Mouse (Mus musculus) limb, embryonic 13.5 days (tissue): ENCODE measurements around the gene Cct6b. TPM values are rescaled to one million over a fixed set of nuclear protein-coding genes. Genes with fewer than 3 reads are reported as not detected.
"Not testable (repeated sequence)": the region's sequence is repeated elsewhere in the genome, so short reads cannot be mapped to it uniquely, and the experiment has no call there.

Source experiments
- ATAC-seq: fragments of 200-750 bp; cut with Nextera tagmentation; 2 replicates; pipeline ENCODE4 v1.8.0; 2017; ENCODE audit warnings: low read depth, moderate number of reproducible peaks, moderate TSS enrichment; ENCODE audit not compliant: low FRiP score
- H3K27ac ChIP-seq: fragments of 300-500 bp; sonication (generic); 2 replicates; pipeline ENCODE4 v1.5.1; 2015; ENCODE audit warnings: inconsistent platforms, mild to moderate bottlenecking, moderate library complexity
- H3K27me3 ChIP-seq: fragments of 300-500 bp; sonication (generic); 2 replicates; pipeline ENCODE4 v1.6.1; 2015; ENCODE audit warnings: mild to moderate bottlenecking, inconsistent platforms
- H3K36me3 ChIP-seq: fragments of 300-500 bp; sonication (generic); 2 replicates; pipeline ENCODE4 v1.6.1; 2015; ENCODE audit warnings: inconsistent platforms, mild to moderate bottlenecking, moderate library complexity
- H3K4me1 ChIP-seq: fragments of 300-500 bp; sonication (generic); 2 replicates; pipeline ENCODE4 v1.6.1; 2015; ENCODE audit warnings: inconsistent platforms
- H3K4me2 ChIP-seq: fragments of 300-500 bp; sonication (generic); replicated peaks from 2 replicates; pipeline ENCODE4 v1.6.1; 2015; ENCODE audit warnings: inconsistent platforms, mild to moderate bottlenecking, moderate library complexity
- H3K4me3 ChIP-seq: fragments of 300-500 bp; sonication (generic); 2 replicates; pipeline ENCODE4 v1.5.1; 2015; ENCODE audit warnings: moderate library complexity, mild to moderate bottlenecking, inconsistent platforms
- H3K9ac ChIP-seq: fragments of 300-500 bp; sonication (generic); 2 replicates; pipeline ENCODE4 v1.6.1; 2015; ENCODE audit warnings: mild to moderate bottlenecking, inconsistent platforms
- H3K9me3 ChIP-seq: fragments of 300-500 bp; sonication (generic); 2 replicates; pipeline ENCODE4 v1.6.1; 2016; ENCODE audit warnings: inconsistent platforms
- WGBS: fragments of 180-500 bp; shearing (Covaris S2); methylation state at CpG from one replicate; pipeline ENCODE4 v1.1.7; 2015; 5-methylcytosine and 5-hydroxymethylcytosine counted together
- polyA plus RNA-seq: library from polyadenylated mRNA; unstranded; fragments of >200 nt; fragmentation: Nextera tagmentation; extraction: Ambion mirVana; gene quantifications from 2 replicates; pipeline ENCODE4 v1.2.1, GENCODE M21; 2015

The Cct6b gene
- polyA plus RNA-seq, 1 experiment from 2014 or later = 0.46 TPM

GRCm38 (mm10) chr11:82694947-82695346, 69.2 kb downstream of the Cct6b start:
- ATAC-seq, H3K4me2 ChIP-seq, H3K27me3 ChIP-seq, H3K4me1 ChIP-seq, H3K9ac ChIP-seq, H3K9me3 ChIP-seq, H3K27ac ChIP-seq, H3K4me3 ChIP-seq, H3K36me3 ChIP-seq: not testable (repeated sequence)

DNA sequence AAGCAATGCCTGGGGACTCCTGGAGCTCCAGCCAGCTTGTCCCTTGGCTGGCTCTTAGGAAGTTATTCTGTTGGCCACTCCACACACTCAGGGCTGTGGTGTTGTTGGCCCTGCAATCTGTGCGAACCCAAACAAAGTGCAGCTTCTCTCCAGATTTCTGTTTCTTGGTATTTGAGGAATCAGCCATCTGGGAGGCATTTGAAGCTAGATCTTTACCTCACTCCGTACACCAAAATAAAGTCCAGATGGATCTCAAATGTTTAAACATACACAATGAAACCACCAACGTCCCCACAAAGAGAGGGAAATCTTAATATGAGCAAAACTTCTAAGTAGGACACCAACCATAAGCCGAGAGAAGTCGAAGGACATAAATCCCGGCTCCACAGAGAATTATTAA, 71.5 kb downstream of the Cct6b start:
- peak overlapping the region; percentile 65; the same call in 1 of the 2 replicates for H3K27ac ChIP-seq
- H3K4me1 ChIP-seq = peaks cover 5% of the 10 kb centered on the region
- 48% methylated on average over 6 of the region's 6 CpGs for WGBS
- H3K4me3 ChIP-seq = no peak overlapping the region
- H3K9ac ChIP-seq = no peak overlapping the region
- no peaks in the 10 kb centered on the region for H3K36me3 ChIP-seq
- no peaks in the 10 kb centered on the region for H3K9me3 ChIP-seq
- ATAC-seq = no peak
- H3K4me2 ChIP-seq = no peak overlapping the region
- H3K27me3 ChIP-seq = no peaks in the 10 kb centered on the region; the same call in 1 of the 2 replicates

GRCm38 (mm10) chr11:82690476-82690875, 73.6 kb downstream of the Cct6b start:
- 70% methylated on average over 5 of the region's 5 CpGs for WGBS
- ATAC-seq = no peak
- no peaks in the 10 kb centered on the region for H3K9me3 ChIP-seq

DNA sequence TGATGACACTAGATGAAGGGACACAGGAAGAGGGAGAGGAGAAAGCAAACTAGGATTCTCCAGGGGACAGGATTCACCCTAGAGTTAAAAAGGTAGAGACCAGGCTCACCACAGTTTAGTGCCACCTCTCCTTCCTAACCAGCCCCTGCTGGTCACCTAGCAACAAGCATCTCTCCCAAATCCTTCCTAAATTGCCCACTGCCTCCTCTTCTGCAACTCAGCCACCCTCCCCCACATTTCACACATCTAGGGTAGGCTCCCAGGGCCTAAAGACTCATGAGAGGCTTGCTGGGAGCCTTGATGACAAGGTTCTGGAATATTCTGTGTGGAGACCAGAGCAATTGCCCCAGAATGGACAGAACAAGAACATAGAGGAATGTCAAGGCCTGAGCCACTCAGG, 76.5 kb downstream of the Cct6b start:
- H3K27ac ChIP-seq = no peak overlapping the region
- H3K9me3 ChIP-seq = no peaks in the 10 kb centered on the region
- no peak overlapping the region for H3K4me2 ChIP-seq
- no peak overlapping the region for H3K9ac ChIP-seq
- no peak for ATAC-seq
- H3K4me3 ChIP-seq = no peak overlapping the region
- peaks cover 18% of the 10 kb centered on the region for H3K4me1 ChIP-seq
- H3K27me3 ChIP-seq = peaks cover 13% of the 10 kb centered on the region
- H3K36me3 ChIP-seq = no peaks in the 10 kb centered on the region

More at GRCm38 (mm10) chr11:82690476-82690875, 73.6 kb downstream of the Cct6b start:
- Histone ChIP-seq H3K4me1 (peaks cover 7% of the 10 kb centered on the region), H3K27ac (no peak overlapping the region), H3K36me3 (no peaks in the 10 kb centered on the region), H3K4me2 (no peak overlapping the region), H3K4me3 (no peak overlapping the region), H3K9ac (no peak overlapping the region), H3K27me3 (no peaks in the 10 kb centered on the region; the same call in 1 of the 2 replicates)

DNA sequence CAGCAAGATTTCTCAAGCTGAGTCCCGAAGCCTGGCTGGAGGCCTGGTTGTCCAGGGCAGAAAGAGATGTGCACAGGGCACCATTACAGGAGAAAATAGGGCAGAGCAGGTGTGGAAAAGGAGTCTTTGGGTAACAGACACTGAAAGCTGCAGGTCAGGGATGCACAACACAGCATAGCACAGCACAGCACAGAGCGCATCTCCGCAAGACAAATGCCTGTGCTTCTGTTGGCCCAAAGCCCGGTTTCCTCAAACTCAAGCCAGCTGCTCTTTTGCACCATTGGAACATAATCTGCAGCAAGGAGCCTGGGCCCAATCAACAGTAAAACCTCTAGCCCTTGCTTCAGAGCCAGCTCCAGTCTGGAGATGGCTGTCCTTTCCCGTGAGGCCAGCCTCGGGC, 79.4 kb downstream of the Cct6b start:
- Histone ChIP-seq H3K27ac (no peak overlapping the region; the same call in 1 of the 2 replicates), H3K36me3 (no peaks in the 10 kb centered on the region), H3K9ac (no peak overlapping the region), H3K9me3 (no peaks in the 10 kb centered on the region), H3K4me3 (no peak overlapping the region), H3K4me1 (peaks cover 12% of the 10 kb centered on the region), H3K4me2 (no peak overlapping the region), H3K27me3 (peaks cover 20% of the 10 kb centered on the region; the same call in 1 of the 2 replicates)
- 59% methylated on average over 6 of the region's 6 CpGs for WGBS
- no peak; the same call in 1 of the 2 replicates for ATAC-seq

- no peak for ATAC-seq
- Histone ChIP-seq H3K36me3 (no peaks in the 10 kb centered on the region), H3K27me3 (peaks cover 20% of the 10 kb centered on the region; the same call in 1 of the 2 replicates)
These were observed 80.2 kb downstream of the Cct6b start for GRCm38 (mm10) chr11:82683765-82684505.

GRCm38 (mm10) chr11:82678561-82678960, 85.6 kb downstream of the Cct6b start:
- Histone ChIP-seq H3K27me3 (peaks cover 15% of the 10 kb centered on the region; the same call in 1 of the 2 replicates), H3K4me1 (no peaks in the 10 kb centered on the region), H3K4me2 (no peak overlapping the region), H3K4me3 (no peak overlapping the region), H3K36me3 (no peaks in the 10 kb centered on the region), H3K9ac (no peak overlapping the region), H3K9me3 (no peaks in the 10 kb centered on the region), H3K27ac (no peak overlapping the region)
- no peak for ATAC-seq
- WGBS = 76% methylated on average over 12 of the region's 12 CpGs

More at GRCm38 (mm10) chr11:82683765-82684505, 80.2 kb downstream of the Cct6b start:
- H3K9ac ChIP-seq = no peak overlapping the region
- no peaks in the 10 kb centered on the region for H3K9me3 ChIP-seq
- 44% methylated on average over 12 of the region's 12 CpGs for WGBS
- no peak overlapping the region for H3K27ac ChIP-seq
- peaks cover 12% of the 10 kb centered on the region for H3K4me1 ChIP-seq
- no peak overlapping the region for H3K4me2 ChIP-seq
- no peak overlapping the region for H3K4me3 ChIP-seq

Other genes starting within 250 kb of the Cct6b start
- gene Zfp830, start within 50 bp of the Cct6b start, polyA plus RNA-seq = 39.2 and 41.1 TPM in 2 replicates
- gene Lig3, start 16.8 kb upstream of the Cct6b start, polyA plus RNA-seq = 33.9 and 34.2 TPM in 2 replicates
- gene Rffl, start 106.9 kb upstream of the Cct6b start, polyA plus RNA-seq = 12.3 and 14.7 TPM in 2 replicates
- gene Rad51d, start 126.3 kb upstream of the Cct6b start, polyA plus RNA-seq = 9.5 and 12.6 TPM in 2 replicates
- 0.19 and 0.23 TPM in 2 replicates for gene Fndc8, start 127.8 kb upstream of the Cct6b start, polyA plus RNA-seq
- gene Nle1, start 144.1 kb upstream of the Cct6b start, polyA plus RNA-seq = 39.5 and 41.3 TPM in 2 replicates
- 18.2 and 20.0 TPM in 2 replicates for gene Unc45b, start 146.2 kb upstream of the Cct6b start, polyA plus RNA-seq
- gene Slfn5, start 187.0 kb upstream of the Cct6b start, polyA plus RNA-seq = 1.0 and 1.3 TPM in 2 replicates
- gene Slfn9, start 227.5 kb upstream of the Cct6b start, polyA plus RNA-seq = 14.4 and 17.1 TPM in 2 replicates